Mouse (Mus musculus) neural tube, embryonic 13.5 days (tissue): ENCODE data around the gene St7. TPM values are rescaled to one million over a fixed set of nuclear protein-coding genes. Genes with fewer than 3 reads are reported as not detected.
A peak's percentile ranks its signal among the peaks of the same experiment; 100 is the strongest.

Experiments used
- ATAC-seq: fragments of 200-750 bp; cut with Nextera tagmentation; 2 replicates; pipeline ENCODE4 v1.8.0; 2017; ENCODE audit warnings: low read depth, mild to moderate bottlenecking, moderate TSS enrichment, moderate library complexity
- H3K27ac ChIP-seq: fragments of 300-500 bp; sonication (generic); replicated peaks from 2 replicates; pipeline ENCODE4 v1.5.1; 2015; ENCODE audit warnings: moderate library complexity, mild to moderate bottlenecking, inconsistent platforms
- H3K27me3 ChIP-seq: fragments of 300-500 bp; sonication (generic); 2 replicates; pipeline ENCODE4 v1.6.1; 2015; ENCODE audit warnings: mild to moderate bottlenecking, inconsistent platforms
- H3K36me3 ChIP-seq: fragments of 300-500 bp; sonication (generic); 2 replicates; pipeline ENCODE4 v1.6.1; 2015; ENCODE audit warnings: mild to moderate bottlenecking, inconsistent platforms
- H3K4me1 ChIP-seq: fragments of 300-500 bp; sonication (generic); replicated peaks from 2 replicates; pipeline ENCODE4 v1.6.1; 2015; ENCODE audit warnings: inconsistent platforms
- H3K4me2 ChIP-seq: fragments of 300-500 bp; sonication (generic); 2 replicates; pipeline ENCODE4 v1.6.1; 2015; ENCODE audit warnings: inconsistent platforms, mild to moderate bottlenecking, moderate library complexity
- H3K4me3 ChIP-seq: fragments of 300-500 bp; sonication (generic); 2 replicates; pipeline ENCODE4 v1.5.1; 2015; ENCODE audit warnings: mild to moderate bottlenecking, inconsistent platforms
- H3K9ac ChIP-seq: fragments of 300-500 bp; sonication (generic); 2 replicates; pipeline ENCODE4 v1.6.1; 2015; ENCODE audit warnings: moderate library complexity, mild to moderate bottlenecking, inconsistent platforms
- H3K9me3 ChIP-seq: fragments of 300-500 bp; sonication (generic); 2 replicates; pipeline ENCODE4 v1.6.1; 2016; ENCODE audit warnings: inconsistent platforms
- WGBS: fragments of 180-500 bp; shearing (Covaris S2); methylation state at CpG from one replicate; pipeline ENCODE4 v1.1.7; 2015; 5-methylcytosine and 5-hydroxymethylcytosine counted together
- polyA plus RNA-seq: library from polyadenylated mRNA; unstranded; fragments of >200 nt; fragmentation: Nextera tagmentation; extraction: Ambion mirVana; gene quantifications from 2 replicates; pipeline ENCODE4 v1.2.1, GENCODE M21; 2015

The St7 gene
- polyA plus RNA-seq, 1 experiment from 2014 or later: 56.9 TPM

- ATAC-seq: no peak
- WGBS: 82% methylated on average over 5 of the region's 5 CpGs
- no peaks in the 10 kb centered on the region for H3K4me1 ChIP-seq
- H3K27ac ChIP-seq: no peak overlapping the region
- no peak overlapping the region for H3K4me2 ChIP-seq
- H3K4me3 ChIP-seq: no peak overlapping the region
- H3K36me3 ChIP-seq: no peaks in the 10 kb centered on the region
- H3K9ac ChIP-seq: no peak overlapping the region
- no peaks in the 10 kb centered on the region for H3K9me3 ChIP-seq
- H3K27me3 ChIP-seq: no peaks in the 10 kb centered on the region
Measured at GRCm38 (mm10) chr6:17721706-17722105, 29.0 kb downstream of the St7 start.

- ATAC-seq: peak; percentile 59; the same call in 1 of the 2 replicates
- no peaks in the 10 kb centered on the region for H3K36me3 ChIP-seq
- 41% methylated on average over 7 of the region's 7 CpGs for WGBS
Measured at GRCm38 (mm10) chr6:17725841-17726460, 33.2 kb downstream of the St7 start.

GRCm38 (mm10) chr6:17727241-17727640 is 34.5 kb downstream of the St7 start:
- no peak overlapping the region for H3K4me3 ChIP-seq
- no peak for ATAC-seq
- no peaks in the 10 kb centered on the region for H3K4me1 ChIP-seq
- WGBS: 92% methylated on average over 3 of the region's 3 CpGs
- no peaks in the 10 kb centered on the region for H3K9me3 ChIP-seq
- no peak overlapping the region for H3K9ac ChIP-seq
- no peaks in the 10 kb centered on the region for H3K36me3 ChIP-seq
- no peak overlapping the region for H3K4me2 ChIP-seq
- H3K27ac ChIP-seq: no peak overlapping the region
- H3K27me3 ChIP-seq: no peaks in the 10 kb centered on the region

More at GRCm38 (mm10) chr6:17725841-17726460, 33.2 kb downstream of the St7 start:
- Histone ChIP-seq H3K4me1 (no peaks in the 10 kb centered on the region), H3K4me3 (no peak overlapping the region), H3K9ac (no peak overlapping the region), H3K4me2 (no peak overlapping the region), H3K9me3 (no peaks in the 10 kb centered on the region), H3K27me3 (no peaks in the 10 kb centered on the region), H3K27ac (no peak overlapping the region)

- ATAC-seq: no peak
- Histone ChIP-seq H3K36me3 (no peaks in the 10 kb centered on the region), H3K9ac (no peak overlapping the region), H3K4me1 (no peaks in the 10 kb centered on the region), H3K4me2 (no peak overlapping the region), H3K4me3 (no peak overlapping the region), H3K27me3 (no peaks in the 10 kb centered on the region), H3K9me3 (no peaks in the 10 kb centered on the region), H3K27ac (no peak overlapping the region)
- WGBS: 87% methylated on average over 9 of the region's 9 CpGs
Measured at GRCm38 (mm10) chr6:17727891-17728790, 35.4 kb downstream of the St7 start.

- H3K9ac ChIP-seq: no peak overlapping the region
- H3K36me3 ChIP-seq: no peaks in the 10 kb centered on the region
- no peaks in the 10 kb centered on the region for H3K4me1 ChIP-seq
- no peak overlapping the region for H3K4me2 ChIP-seq
- H3K27ac ChIP-seq: no peak overlapping the region
- no peak overlapping the region for H3K4me3 ChIP-seq
- no peaks in the 10 kb centered on the region for H3K9me3 ChIP-seq
- ATAC-seq: no peak
- WGBS: 84% methylated on average over 6 of the region's 6 CpGs
- H3K27me3 ChIP-seq: no peaks in the 10 kb centered on the region
Measured at GRCm38 (mm10) chr6:17730122-17730521, 37.4 kb downstream of the St7 start.

- Histone ChIP-seq H3K4me3 (no peak overlapping the region), H3K9me3 (no peaks in the 10 kb centered on the region), H3K4me1 (no peaks in the 10 kb centered on the region), H3K27ac (no peak overlapping the region), H3K4me2 (no peak overlapping the region), H3K27me3 (no peaks in the 10 kb centered on the region), H3K36me3 (no peaks in the 10 kb centered on the region), H3K9ac (no peak overlapping the region)
- ATAC-seq: no peak
- 80% methylated on average over 5 of the region's 5 CpGs for WGBS
Measured at GRCm38 (mm10) chr6:17731694-17732093, 39.0 kb downstream of the St7 start.

- 92% methylated on average over 8 of the region's 8 CpGs for WGBS
Measured at GRCm38 (mm10) chr6:17733951-17734411, 41.2 kb downstream of the St7 start.

GRCm38 (mm10) chr6:17737262-17737948 is 44.7 kb downstream of the St7 start:
- H3K27ac ChIP-seq: no peak overlapping the region
- no peaks in the 10 kb centered on the region for H3K4me1 ChIP-seq
- H3K9me3 ChIP-seq: no peaks in the 10 kb centered on the region
- H3K36me3 ChIP-seq: no peaks in the 10 kb centered on the region
- H3K9ac ChIP-seq: no peak overlapping the region
- no peak overlapping the region for H3K4me2 ChIP-seq
- no peak overlapping the region for H3K4me3 ChIP-seq
- WGBS: 92% methylated on average over 8 of the region's 8 CpGs
- ATAC-seq: no peak
- H3K27me3 ChIP-seq: no peaks in the 10 kb centered on the region

More at GRCm38 (mm10) chr6:17733951-17734411, 41.2 kb downstream of the St7 start:
- Histone ChIP-seq H3K9ac (no peak overlapping the region), H3K4me2 (no peak overlapping the region), H3K27me3 (no peaks in the 10 kb centered on the region), H3K4me1 (no peaks in the 10 kb centered on the region), H3K9me3 (no peaks in the 10 kb centered on the region), H3K4me3 (no peak overlapping the region), H3K27ac (no peak overlapping the region), H3K36me3 (no peaks in the 10 kb centered on the region)
- no peak for ATAC-seq

GRCm38 (mm10) chr6:17740128-17740527 is 47.4 kb downstream of the St7 start:
- Histone ChIP-seq H3K27me3 (no peaks in the 10 kb centered on the region), H3K4me1 (no peaks in the 10 kb centered on the region), H3K9me3 (no peaks in the 10 kb centered on the region), H3K4me3 (no peak overlapping the region), H3K9ac (no peak overlapping the region), H3K36me3 (no peaks in the 10 kb centered on the region), H3K27ac (no peak overlapping the region), H3K4me2 (no peak overlapping the region)
- WGBS: 96% methylated on average over 1 of the region's 1 CpGs
- no peak for ATAC-seq

- no peaks in the 10 kb centered on the region for H3K9me3 ChIP-seq
- H3K4me1 ChIP-seq: no peaks in the 10 kb centered on the region
- H3K27me3 ChIP-seq: no peaks in the 10 kb centered on the region
- no peak overlapping the region for H3K27ac ChIP-seq
- H3K9ac ChIP-seq: no peak overlapping the region
- WGBS: 92% methylated on average over 6 of the region's 6 CpGs
- H3K36me3 ChIP-seq: no peaks in the 10 kb centered on the region
- no peak overlapping the region for H3K4me2 ChIP-seq
- no peak for ATAC-seq
- no peak overlapping the region for H3K4me3 ChIP-seq
Measured at GRCm38 (mm10) chr6:17741639-17742038, 48.9 kb downstream of the St7 start.

GRCm38 (mm10) chr6:17742209-17742608 is 49.5 kb downstream of the St7 start:
- Histone ChIP-seq H3K27me3 (no peaks in the 10 kb centered on the region), H3K9ac (no peak overlapping the region), H3K36me3 (no peaks in the 10 kb centered on the region), H3K27ac (no peak overlapping the region), H3K9me3 (no peaks in the 10 kb centered on the region), H3K4me3 (no peak overlapping the region), H3K4me1 (no peaks in the 10 kb centered on the region), H3K4me2 (no peak overlapping the region)
- WGBS: 94% methylated on average over 4 of the region's 4 CpGs
- no peak for ATAC-seq

- Histone ChIP-seq H3K9me3 (no peaks in the 10 kb centered on the region), H3K9ac (no peak overlapping the region), H3K4me2 (no peak overlapping the region), H3K4me3 (no peak overlapping the region), H3K27ac (no peak overlapping the region), H3K27me3 (no peaks in the 10 kb centered on the region), H3K4me1 (no peaks in the 10 kb centered on the region), H3K36me3 (no peaks in the 10 kb centered on the region)
- WGBS: 94% methylated on average over 4 of the region's 4 CpGs
- ATAC-seq: no peak
Measured at GRCm38 (mm10) chr6:17743325-17743724, 50.6 kb downstream of the St7 start.
